Mouse (Mus musculus) right cerebral cortex, adult 18-20 months (tissue): ENCODE data around the gene Trem3.

Source experiments
- DNase-seq: peaks from one replicate; pipeline ENCODE4 v3.0.0; 2022; ENCODE audit warnings: mixed read lengths

Gene Trem3

GRCm38 (mm10) chr17:48272598-48272997 lies 25.0 kb downstream of the Trem3 start:
- DNase-seq = no peak

GRCm38 (mm10) chr17:48274098-48274497 lies 26.5 kb downstream of the Trem3 start:
- no peak for DNase-seq

DNA sequence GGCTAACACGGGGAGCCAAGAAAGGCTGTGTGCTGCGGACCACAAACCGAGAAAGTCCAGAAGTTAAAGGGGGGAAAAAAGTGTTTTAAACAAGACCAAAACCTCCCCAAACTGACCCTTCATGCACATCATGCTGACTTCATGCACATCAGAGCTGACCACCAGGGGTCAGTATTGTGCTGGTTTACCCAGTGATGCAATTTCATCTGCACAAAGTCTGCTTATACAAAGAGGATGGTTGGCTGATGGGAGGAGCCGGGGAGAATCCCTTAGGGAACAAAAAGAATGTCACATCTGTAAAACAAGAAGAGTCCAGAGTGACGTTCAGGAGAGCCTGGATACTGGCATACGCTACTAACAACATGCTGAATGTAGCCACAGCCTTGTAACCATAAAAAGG lies 27.3 kb downstream of the Trem3 start:
- peak; percentile 67 for DNase-seq

GRCm38 (mm10) chr17:48275736-48276135 lies 28.2 kb downstream of the Trem3 start:
- no peak for DNase-seq

DNA sequence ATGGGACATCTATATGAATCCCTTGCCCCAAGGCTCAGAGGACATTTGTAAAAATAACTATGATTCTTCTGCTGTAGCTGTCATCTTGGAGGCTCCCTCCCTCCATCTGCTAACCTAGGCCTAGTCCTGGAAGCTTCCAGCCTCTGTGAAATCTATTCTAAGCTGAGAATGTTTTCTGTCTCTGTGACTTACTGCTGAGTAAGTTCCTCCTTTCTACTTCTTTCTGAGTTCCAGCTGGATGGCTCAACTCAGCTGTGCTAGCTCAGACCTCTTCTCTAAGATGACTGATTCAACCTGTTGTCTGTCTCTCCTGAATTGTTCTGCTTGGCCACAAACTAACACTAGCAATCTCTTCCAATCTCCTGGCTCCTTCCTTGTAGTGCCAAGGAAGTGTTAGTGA lies 30.8 kb downstream of the Trem3 start:
- DNase-seq = no peak

- DNase-seq = no peak
Observed at GRCm38 (mm10) chr17:48279002-48279401, 31.4 kb downstream of the Trem3 start.

DNA sequence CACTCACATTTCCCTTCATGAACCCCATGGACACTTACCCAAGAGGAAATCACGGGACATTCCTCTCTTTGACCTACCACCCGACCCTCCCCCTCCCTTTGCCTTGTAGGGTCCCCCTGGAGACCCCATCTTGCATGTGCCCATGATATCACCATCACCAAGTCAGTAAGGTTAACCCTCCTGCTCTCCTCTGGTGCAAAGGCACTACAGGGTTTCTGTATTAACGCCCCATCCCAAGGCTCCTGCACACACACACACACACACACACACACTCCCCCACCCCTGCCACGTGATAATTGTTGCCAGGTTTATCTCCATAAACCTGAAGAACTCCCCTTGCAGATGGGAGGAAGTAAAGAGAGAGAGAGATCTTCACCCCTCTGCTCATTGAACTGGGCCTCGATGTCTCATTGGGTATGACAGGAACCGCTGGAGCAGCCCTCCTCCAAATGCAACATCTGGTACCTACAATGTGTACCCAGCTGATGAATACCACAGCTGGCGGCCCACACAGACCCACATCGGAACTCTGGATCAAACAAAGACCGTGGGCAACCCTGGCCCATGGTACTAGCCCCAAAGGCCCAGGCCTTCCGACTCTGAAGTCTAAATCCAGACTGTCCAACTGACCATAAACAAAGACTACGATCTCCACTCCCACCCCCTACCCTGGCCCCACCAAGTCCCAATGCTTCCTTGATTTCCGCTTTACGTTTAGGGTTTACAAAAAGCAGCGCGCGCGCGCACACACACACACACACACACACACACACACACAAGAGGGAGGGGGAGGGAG lies 33.6 kb downstream of the Trem3 start:
- no peak for DNase-seq

DNA sequence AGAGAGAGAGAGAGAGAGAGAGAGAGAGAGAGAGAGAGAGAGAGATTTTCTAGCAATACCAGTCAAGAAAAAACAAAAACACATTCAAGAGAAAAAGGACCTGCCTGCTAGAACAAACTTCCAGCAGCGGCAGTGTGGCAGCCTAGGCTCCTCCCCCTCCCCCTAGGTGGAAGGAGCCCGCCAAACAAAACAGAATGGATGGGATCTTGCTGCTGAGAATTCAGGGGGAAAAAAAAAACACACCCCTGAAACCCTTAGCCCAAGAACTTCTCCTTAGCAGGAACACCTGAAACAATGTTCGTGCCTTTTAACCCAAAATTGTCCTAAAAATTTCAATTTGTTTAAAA lies 34.1 kb downstream of the Trem3 start:
- DNase-seq = no peak

DNA sequence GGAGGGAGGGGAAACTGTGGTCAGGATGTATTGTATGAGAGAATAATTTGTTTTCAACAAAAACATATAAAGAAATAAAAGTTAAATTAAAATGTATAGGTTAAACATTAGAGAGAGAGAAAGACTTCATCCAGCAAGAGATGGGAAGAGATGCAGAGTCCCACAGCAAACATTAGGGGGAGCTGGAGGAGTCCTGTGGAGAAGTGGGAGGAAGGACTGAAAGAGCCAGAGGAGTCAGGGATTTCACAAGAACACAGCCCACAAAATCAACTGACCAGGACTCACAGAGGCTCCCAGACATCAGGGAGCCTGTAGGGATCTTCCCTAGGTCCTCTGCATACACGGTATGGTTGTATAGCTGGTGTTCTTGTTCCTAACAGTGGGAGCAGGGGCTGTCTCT lies 39.2 kb downstream of the Trem3 start:
- no peak for DNase-seq

DNA sequence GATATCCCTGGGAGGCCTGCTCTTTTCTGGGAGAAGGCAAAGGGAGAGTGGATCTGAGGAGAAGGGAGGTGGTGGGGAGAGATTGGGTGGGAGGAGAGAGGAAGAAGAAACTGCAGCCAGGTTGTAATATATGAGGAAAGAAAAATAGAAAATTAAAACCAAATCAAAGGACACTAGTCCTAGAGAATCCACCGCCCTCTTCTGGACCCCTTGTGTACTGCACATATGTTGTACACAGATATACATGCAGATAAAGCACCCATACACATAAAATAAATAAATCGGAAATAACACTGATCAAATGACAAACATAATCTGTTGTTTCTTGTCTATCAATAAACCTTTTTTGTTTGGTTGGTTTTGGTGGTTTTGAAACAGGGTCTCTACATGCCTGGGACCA lies 39.7 kb downstream of the Trem3 start:
- no peak for DNase-seq

GRCm38 (mm10) chr17:48293500-48294194 lies 46.1 kb downstream of the Trem3 start:
- no peak for DNase-seq

- DNase-seq = no peak
Observed at GRCm38 (mm10) chr17:48299203-48299602, 51.6 kb downstream of the Trem3 start, which contains the start of gene Treml2. Gene Treml2, plus strand, starts transcription at chr17:48299498.

- no peak for DNase-seq
Observed at GRCm38 (mm10) chr17:48299756-48300155, 52.2 kb downstream of the Trem3 start.

DNA sequence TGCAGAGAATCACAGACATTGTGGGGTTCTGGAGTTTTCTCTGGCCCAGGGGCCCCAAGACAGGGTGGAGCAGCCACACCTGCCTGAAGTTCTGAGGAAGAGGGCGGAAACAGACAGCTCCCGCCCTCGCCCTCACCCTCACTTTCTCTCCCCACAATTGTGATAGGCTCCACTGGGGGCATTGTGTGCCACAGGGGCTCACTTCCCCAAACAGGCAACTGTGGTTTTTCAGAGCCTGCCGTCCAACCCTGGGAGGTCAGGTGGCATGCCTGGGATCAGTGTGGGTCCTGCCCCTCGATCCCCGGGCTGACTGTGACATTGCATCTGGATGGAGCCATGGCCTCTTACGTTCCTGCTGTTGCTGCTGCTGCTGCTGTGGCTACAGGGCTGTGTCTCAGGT lies 52.6 kb downstream of the Trem3 start:
- no peak for DNase-seq

GRCm38 (mm10) chr17:48300861-48301260 lies 53.3 kb downstream of the Trem3 start:
- DNase-seq = no peak

DNA sequence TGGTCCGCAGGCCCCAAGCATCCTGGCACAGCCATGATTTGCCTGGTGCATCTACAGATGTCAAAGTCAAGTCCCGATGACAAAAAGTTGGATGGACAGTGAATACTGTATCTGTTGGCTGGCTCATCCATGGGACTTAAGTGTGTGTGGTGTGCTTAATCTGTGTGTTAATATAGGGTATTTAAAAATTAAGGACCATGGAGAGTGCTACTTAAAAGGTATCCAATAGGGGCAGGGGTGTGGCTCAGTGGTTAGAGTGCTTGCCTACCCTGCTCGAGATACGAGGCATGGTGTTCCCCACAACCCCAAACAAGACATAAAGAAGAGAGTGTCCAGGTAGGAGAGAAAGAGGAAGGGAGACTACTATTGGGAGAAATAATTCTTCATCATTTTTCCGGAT lies 54.2 kb downstream of the Trem3 start:
- no peak for DNase-seq
